Mouse (Mus musculus): ENCODE data around the gene Cyth1. TPM values are rescaled to one million over a fixed set of nuclear protein-coding genes. Genes with fewer than 3 reads are reported as not detected.

Cyth1 gene
- polyA plus RNA-seq, 1 experiment from 2014 or later, result 11.5 TPM

DNA sequence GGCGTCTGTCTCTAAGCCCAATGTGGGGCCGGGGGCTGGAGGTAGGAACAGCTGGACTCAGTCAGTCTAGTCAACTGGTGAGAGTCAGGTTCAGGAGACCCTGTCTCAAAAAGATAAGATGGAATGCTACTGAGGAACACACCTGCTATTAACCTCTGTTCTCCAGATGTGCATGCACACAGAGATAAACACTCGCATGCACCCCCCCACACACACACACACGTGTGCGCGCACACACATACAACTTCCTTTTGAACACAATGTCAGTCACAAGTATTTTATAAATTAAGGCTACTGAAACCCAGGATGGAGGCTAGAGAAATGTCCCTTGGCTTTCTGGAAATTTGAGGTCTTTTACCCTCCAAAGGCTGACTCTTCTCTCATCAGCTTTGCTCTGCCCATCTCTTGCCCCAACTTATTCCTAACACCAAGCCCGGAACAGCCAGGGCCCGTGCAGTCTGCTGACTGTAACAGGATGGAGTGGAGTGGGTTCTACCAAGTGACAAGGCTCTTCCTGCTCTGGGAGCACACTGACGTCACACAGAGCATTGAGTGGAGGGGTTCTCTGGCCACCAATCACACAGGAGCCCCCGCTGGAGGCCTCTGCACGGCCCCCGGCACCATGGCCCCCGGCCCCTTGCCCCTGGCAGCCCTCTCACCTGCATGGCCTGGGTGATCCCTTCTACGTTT lies 134.7 kb downstream of the Cyth1 start:
- H3K9me3 ChIP-seq (ENCODE audit: low read depth, low read length), result no peaks in the 10 kb centered on the region
- H3K4me3 ChIP-seq (ENCODE audit: low read depth, low read length), result no peak overlapping the region
- no peak for TF ChIP-seq CTCF (IDR thresholded peaks at IDR 0.05; ENCODE audit: low read depth)
- H3K4me2 ChIP-seq, result no peak overlapping the region
- H3K4me1 ChIP-seq (ENCODE audit: insufficient read depth), result no peaks in the 10 kb centered on the region
- no peak for DNase-seq
- no peaks in the 10 kb centered on the region for H3K27me3 ChIP-seq (ENCODE audit: insufficient read depth, low read length)
- H3K36me3 ChIP-seq (ENCODE audit: insufficient read depth), result no peaks in the 10 kb centered on the region
- no peak overlapping the region for H3K27ac ChIP-seq (ENCODE audit: low read depth)
- no peak overlapping the region for H3K9ac ChIP-seq
- 57% methylated on average over 14 of the region's 14 CpGs for WGBS
- ATAC-seq (ENCODE audit: insufficient read depth), result no peak

DNA sequence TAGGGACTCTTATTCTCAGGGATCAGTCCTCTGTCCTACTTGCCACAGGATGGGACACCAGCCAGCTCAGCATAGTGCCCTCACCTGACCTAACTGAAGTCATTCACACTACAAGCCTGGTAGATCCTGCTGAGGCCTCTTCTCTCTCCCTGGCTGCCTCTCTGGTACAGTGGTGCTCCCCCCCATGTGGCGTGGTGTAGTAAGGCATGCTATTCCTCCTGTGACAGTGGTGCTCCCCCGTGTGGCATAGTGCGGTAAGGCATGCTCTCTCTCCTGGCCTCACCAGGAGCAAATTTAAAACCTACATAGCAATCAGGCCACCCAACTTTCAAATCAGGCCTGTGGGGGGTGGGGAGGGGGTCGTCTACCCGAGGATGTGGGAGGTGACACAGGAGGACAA lies 144.4 kb downstream of the Cyth1 start:
- H3K27ac ChIP-seq (ENCODE audit: low read depth), result no peak overlapping the region
- peak; percentile 68 for ATAC-seq (ENCODE audit: insufficient read depth)
- H3K4me1 ChIP-seq (ENCODE audit: insufficient read depth), result no peaks in the 10 kb centered on the region
- H3K9ac ChIP-seq, result no peak overlapping the region
- no peak overlapping the region for H3K4me2 ChIP-seq
- 8% methylated on average over 5 of the region's 5 CpGs for WGBS
- no peaks in the 10 kb centered on the region for H3K27me3 ChIP-seq (ENCODE audit: insufficient read depth, low read length)
- no peaks in the 10 kb centered on the region for H3K9me3 ChIP-seq (ENCODE audit: low read depth, low read length)
- H3K4me3 ChIP-seq (ENCODE audit: low read depth, low read length), result no peak overlapping the region
- TF ChIP-seq CTCF (IDR thresholded peaks at IDR 0.05; ENCODE audit: low read depth), result peak; percentile 100
- H3K36me3 ChIP-seq (ENCODE audit: insufficient read depth), result no peaks in the 10 kb centered on the region
- DNase-seq, result peak; percentile 94

DNA sequence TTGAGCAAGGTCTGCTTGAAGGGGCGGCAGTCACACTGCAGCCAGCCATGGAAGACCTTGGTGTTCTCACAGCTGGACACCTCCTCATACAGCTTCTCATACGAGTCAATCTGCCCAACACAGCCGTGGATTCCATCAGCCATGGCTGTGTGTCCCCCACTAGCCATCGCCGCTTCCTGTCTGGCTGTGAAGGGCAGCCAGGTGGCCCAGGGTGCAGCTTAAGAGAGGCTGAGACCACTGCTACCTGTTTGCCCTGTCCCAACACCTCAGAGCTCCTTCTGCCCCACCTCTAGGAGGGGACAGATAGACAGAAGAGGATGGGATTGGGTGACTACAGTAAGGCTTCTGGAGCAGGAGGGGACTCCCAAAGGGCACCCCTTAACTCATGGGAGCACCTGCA lies 145.0 kb downstream of the Cyth1 start:
- TF ChIP-seq CTCF (IDR thresholded peaks at IDR 0.05; ENCODE audit: low read depth), result no peak
- no peak overlapping the region for H3K27ac ChIP-seq (ENCODE audit: low read depth)
- no peaks in the 10 kb centered on the region for H3K9me3 ChIP-seq (ENCODE audit: low read depth, low read length)
- DNase-seq (no peak), ATAC-seq (ENCODE audit: insufficient read depth) (peak; percentile 33; the same call in 1 of the 2 replicates)
- no peak overlapping the region for H3K4me2 ChIP-seq
- no peaks in the 10 kb centered on the region for H3K27me3 ChIP-seq (ENCODE audit: insufficient read depth, low read length)
- H3K4me1 ChIP-seq (ENCODE audit: insufficient read depth), result no peaks in the 10 kb centered on the region
- H3K4me3 ChIP-seq (ENCODE audit: low read depth, low read length), result no peak overlapping the region
- 89% methylated on average over 5 of the region's 5 CpGs for WGBS
- no peaks in the 10 kb centered on the region for H3K36me3 ChIP-seq (ENCODE audit: insufficient read depth)
- no peak overlapping the region for H3K9ac ChIP-seq

DNA sequence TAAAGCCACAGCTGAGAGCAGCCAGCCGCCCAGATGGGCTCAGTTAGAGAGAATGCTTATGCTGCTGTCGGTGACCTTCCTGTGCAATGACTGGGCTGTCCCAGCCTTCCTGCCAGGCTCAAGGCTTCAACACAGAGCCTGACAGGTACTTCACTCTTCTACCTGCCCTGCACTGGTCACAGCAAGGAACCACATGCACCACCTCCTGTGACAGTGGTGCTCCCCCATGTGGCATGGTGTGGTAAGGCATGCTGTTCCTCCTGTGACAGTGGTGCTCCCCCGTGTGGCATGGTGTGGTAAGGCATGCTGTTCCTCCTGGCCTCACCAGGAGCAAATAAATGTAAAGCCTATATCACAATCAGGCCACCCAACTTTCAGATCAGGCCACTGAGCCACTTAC lies 145.6 kb downstream of the Cyth1 start:
- Histone ChIP-seq H3K27me3 (ENCODE audit: insufficient read depth, low read length) (no peaks in the 10 kb centered on the region), H3K4me1 (ENCODE audit: insufficient read depth) (no peaks in the 10 kb centered on the region), H3K9ac (no peak overlapping the region), H3K4me2 (no peak overlapping the region), H3K9me3 (ENCODE audit: low read depth, low read length) (no peaks in the 10 kb centered on the region), H3K4me3 (ENCODE audit: low read depth, low read length) (no peak overlapping the region), H3K27ac (ENCODE audit: low read depth) (no peak overlapping the region), H3K36me3 (ENCODE audit: insufficient read depth) (no peaks in the 10 kb centered on the region)
- 45% methylated on average over 3 of the region's 3 CpGs for WGBS
- ATAC-seq (ENCODE audit: insufficient read depth) (no peak), DNase-seq (peak; percentile 94)
- TF ChIP-seq CTCF (IDR thresholded peaks at IDR 0.05; ENCODE audit: low read depth), result peak; percentile 100

DNA sequence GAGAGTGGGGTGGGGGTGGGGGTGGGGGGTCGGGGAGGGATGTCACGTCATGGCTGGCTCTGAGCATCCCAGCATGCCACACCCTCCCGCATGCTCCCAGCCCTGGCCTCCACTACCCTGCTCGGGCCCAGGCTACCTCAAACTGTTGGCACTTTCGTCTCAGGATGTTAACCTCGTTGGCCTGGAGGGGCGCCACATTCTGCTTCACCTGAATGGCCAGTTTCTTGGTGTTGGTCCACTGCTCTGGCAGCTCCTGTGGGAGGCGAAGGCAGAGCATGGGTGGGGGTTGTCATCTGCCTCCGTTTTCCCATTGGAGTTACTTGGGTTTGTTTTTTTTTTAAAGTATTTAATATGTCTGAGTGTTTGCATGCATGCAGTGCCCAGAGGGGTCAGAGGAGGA lies 147.3 kb downstream of the Cyth1 start:
- no peak overlapping the region for H3K9ac ChIP-seq
- H3K27ac ChIP-seq (ENCODE audit: low read depth), result no peak overlapping the region
- H3K4me2 ChIP-seq, result no peak overlapping the region
- no peak for DNase-seq
- 31% methylated on average over 9 of the region's 9 CpGs for WGBS
- ATAC-seq (ENCODE audit: insufficient read depth), result no peak
- H3K4me1 ChIP-seq (ENCODE audit: insufficient read depth), result no peaks in the 10 kb centered on the region
- TF ChIP-seq CTCF (IDR thresholded peaks at IDR 0.05; ENCODE audit: low read depth), result no peak
- H3K4me3 ChIP-seq (ENCODE audit: low read depth, low read length), result no peak overlapping the region
- H3K9me3 ChIP-seq (ENCODE audit: low read depth, low read length), result no peaks in the 10 kb centered on the region
- no peaks in the 10 kb centered on the region for H3K27me3 ChIP-seq (ENCODE audit: insufficient read depth, low read length)
- H3K36me3 ChIP-seq (ENCODE audit: insufficient read depth), result no peaks in the 10 kb centered on the region

DNA sequence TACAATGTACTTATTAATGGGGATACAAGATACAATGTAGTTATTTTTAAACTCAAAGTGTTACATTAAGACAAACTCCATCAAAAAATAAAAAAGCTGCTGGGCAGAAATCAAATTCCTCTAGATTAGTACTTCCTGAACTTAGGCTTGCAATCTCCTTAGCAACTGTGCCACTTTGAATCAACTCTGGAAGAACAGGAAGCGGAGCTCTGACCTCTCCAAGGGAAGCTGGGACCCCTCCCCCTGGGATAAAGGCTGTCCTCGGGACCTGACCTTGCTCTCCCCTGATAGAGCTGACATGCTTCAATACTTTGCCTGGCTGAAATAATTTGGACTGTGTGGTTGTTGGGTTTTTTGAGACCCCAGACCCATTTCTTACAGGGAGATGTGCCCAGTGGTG lies 151.7 kb downstream of the Cyth1 start:
- Histone ChIP-seq H3K9ac (no peak overlapping the region), H3K27ac (ENCODE audit: low read depth) (no peak overlapping the region), H3K4me1 (ENCODE audit: insufficient read depth) (no peaks in the 10 kb centered on the region), H3K9me3 (ENCODE audit: low read depth, low read length) (no peaks in the 10 kb centered on the region), H3K36me3 (ENCODE audit: insufficient read depth) (no peaks in the 10 kb centered on the region), H3K27me3 (ENCODE audit: insufficient read depth, low read length) (no peaks in the 10 kb centered on the region), H3K4me2 (no peak overlapping the region), H3K4me3 (ENCODE audit: low read depth, low read length) (no peak overlapping the region)
- WGBS, result 35% methylated on average over 2 of the region's 2 CpGs
- DNase-seq, result no peak
- no peak for ATAC-seq (ENCODE audit: insufficient read depth)
- no peak for TF ChIP-seq CTCF (IDR thresholded peaks at IDR 0.05; ENCODE audit: low read depth)

DNA sequence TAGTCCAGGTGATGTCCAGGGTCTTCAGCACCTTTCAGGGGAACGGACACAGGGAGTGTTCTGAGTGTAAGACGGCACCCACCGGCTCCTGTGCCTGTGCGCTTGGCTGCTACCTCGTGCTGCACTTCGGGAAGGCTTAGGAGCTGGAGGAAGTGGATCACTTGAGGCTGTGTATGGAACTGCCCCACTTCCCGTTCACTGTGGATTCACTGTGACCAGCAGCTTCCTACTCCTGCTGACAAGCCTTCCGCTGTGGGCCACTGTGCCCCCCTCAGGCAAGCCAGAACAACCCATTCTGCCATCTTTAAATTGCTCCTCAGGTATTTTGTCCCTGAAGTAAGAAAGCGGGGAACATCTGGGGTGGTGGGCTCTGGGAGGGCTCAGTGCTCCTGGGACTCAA lies 153.4 kb downstream of the Cyth1 start:
- Histone ChIP-seq H3K27me3 (ENCODE audit: insufficient read depth, low read length) (no peaks in the 10 kb centered on the region), H3K27ac (ENCODE audit: low read depth) (no peak overlapping the region), H3K4me3 (ENCODE audit: low read depth, low read length) (no peak overlapping the region), H3K9ac (no peak overlapping the region), H3K9me3 (ENCODE audit: low read depth, low read length) (no peaks in the 10 kb centered on the region; the same call in 1 of the 2 replicates), H3K4me2 (no peak overlapping the region), H3K4me1 (ENCODE audit: insufficient read depth) (no peaks in the 10 kb centered on the region), H3K36me3 (ENCODE audit: insufficient read depth) (no peaks in the 10 kb centered on the region)
- WGBS, result 78% methylated on average over 9 of the region's 9 CpGs
- ATAC-seq (ENCODE audit: insufficient read depth) (no peak), DNase-seq (no peak)
- no peak for TF ChIP-seq CTCF (IDR thresholded peaks at IDR 0.05; ENCODE audit: low read depth)

Measured in lung, embryonic 14.5 days (tissue).